Mouse (Mus musculus): ENCODE results near the gene Stx8. TPM values are rescaled to one million over a fixed set of nuclear protein-coding genes. Genes with fewer than 3 reads are reported as not detected.

Stx8 gene
- 50.6 and 58.1 TPM in 2 replicates for polyA plus RNA-seq (2015; fragmentation: Nextera tagmentation; extraction: Ambion mirVana)

GRCm38 (mm10) chr11:67965905-67966878, at the start of gene Stx8:
TSS of gene Stx8 (plus strand) at chr11:67966193.
- peaks cover 23% of the 10 kb centered on the region for H3K4me1 ChIP-seq
- peak within 1 kb of the TSS; percentile 97 for H3K4me2 ChIP-seq
- peak within 1 kb of the TSS; percentile 39; the same call in 1 of the 2 replicates for H3K27ac ChIP-seq (replicated peaks)
- WGBS = under 1% methylated on average over 28 of the region's 28 CpGs
- no peaks in the 10 kb centered on the region for H3K9me3 ChIP-seq
- ATAC-seq (ENCODE audit: extremely low read depth, insufficient number of reproducible peaks, low FRiP score, low TSS enrichment) = peak; percentile 51; the same call in 1 of the 2 replicates
- peak within 1 kb of the TSS; percentile 88 for H3K9ac ChIP-seq
- no peaks in the 10 kb centered on the region for H3K27me3 ChIP-seq (replicated peaks)
- H3K36me3 ChIP-seq = peaks cover 15% of the 10 kb centered on the region
- H3K4me3 ChIP-seq = peak within 1 kb of the TSS; percentile 77

DNA sequence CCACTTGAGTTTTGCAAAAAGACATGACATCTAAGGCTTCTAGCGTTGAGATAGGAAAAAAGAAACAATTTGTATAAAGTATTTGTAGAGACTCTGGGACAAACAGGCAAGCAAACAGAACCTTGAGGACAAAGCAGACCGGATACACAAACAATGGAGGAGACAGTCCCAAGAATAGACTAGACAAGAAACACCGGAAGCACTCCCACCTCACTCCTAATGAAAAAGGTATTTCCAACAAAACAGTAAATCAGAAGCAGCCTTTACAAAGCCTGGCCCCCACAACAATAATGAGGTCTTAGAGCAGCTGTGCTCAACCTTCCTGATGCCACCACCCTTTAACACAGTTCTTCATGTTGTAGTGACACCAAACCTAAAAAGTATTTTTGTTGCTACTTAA, 48.9 kb upstream of the Stx8 start:
- H3K27ac ChIP-seq (replicated peaks) = no peak overlapping the region
- H3K27me3 ChIP-seq (replicated peaks) = peaks cover 29% of the 10 kb centered on the region
- ATAC-seq (ENCODE audit: extremely low read depth, insufficient number of reproducible peaks, low FRiP score, low TSS enrichment) = no peak
- no peak overlapping the region for H3K4me2 ChIP-seq
- H3K9me3 ChIP-seq = no peaks in the 10 kb centered on the region
- H3K9ac ChIP-seq = no peak overlapping the region
- 66% methylated on average over 3 of the region's 3 CpGs for WGBS
- H3K4me1 ChIP-seq = peaks cover 8% of the 10 kb centered on the region
- no peaks in the 10 kb centered on the region for H3K36me3 ChIP-seq
- H3K4me3 ChIP-seq = no peak overlapping the region

DNA sequence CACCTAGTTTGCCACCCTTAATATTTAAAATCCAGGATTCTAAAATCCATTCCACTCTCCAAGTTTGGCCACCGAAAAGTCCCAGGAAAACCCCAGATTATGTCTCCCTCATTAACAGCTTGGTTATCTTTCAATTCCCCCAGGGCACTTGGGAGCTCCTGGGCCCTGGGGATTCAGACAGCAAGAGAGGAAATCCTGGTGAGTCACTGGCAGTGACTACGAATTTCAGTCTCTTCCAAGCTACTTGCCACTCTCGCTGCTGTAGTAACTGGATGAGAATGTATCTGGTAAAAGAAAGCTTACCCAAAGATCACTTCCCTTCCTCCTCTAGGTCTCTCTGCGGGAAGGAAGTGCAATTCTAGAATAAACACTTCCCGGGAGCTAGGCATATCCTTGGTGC, 46.4 kb upstream of the Stx8 start:
- no peak overlapping the region for H3K4me3 ChIP-seq
- ATAC-seq (ENCODE audit: extremely low read depth, insufficient number of reproducible peaks, low FRiP score, low TSS enrichment) = no peak
- H3K4me2 ChIP-seq = no peak overlapping the region
- H3K36me3 ChIP-seq = no peaks in the 10 kb centered on the region
- H3K4me1 ChIP-seq = peaks cover 11% of the 10 kb centered on the region
- 47% methylated on average over 5 of the region's 5 CpGs for WGBS
- no peaks in the 10 kb centered on the region for H3K9me3 ChIP-seq
- no peak overlapping the region for H3K9ac ChIP-seq
- H3K27me3 ChIP-seq (replicated peaks) = peaks cover 29% of the 10 kb centered on the region
- no peak overlapping the region for H3K27ac ChIP-seq (replicated peaks)

GRCm38 (mm10) chr11:67920226-67920960, 45.6 kb upstream of the Stx8 start:
- no peak overlapping the region for H3K9ac ChIP-seq
- peak overlapping the region; percentile 80 for H3K4me3 ChIP-seq
- peaks cover 27% of the 10 kb centered on the region for H3K27me3 ChIP-seq (replicated peaks)
- H3K36me3 ChIP-seq = no peaks in the 10 kb centered on the region
- no peak overlapping the region for H3K27ac ChIP-seq (replicated peaks)
- WGBS = 24% methylated on average over 9 of the region's 9 CpGs
- peak overlapping the region; percentile 99 for H3K4me2 ChIP-seq
- peaks cover 11% of the 10 kb centered on the region for H3K4me1 ChIP-seq
- no peaks in the 10 kb centered on the region for H3K9me3 ChIP-seq
- ATAC-seq (ENCODE audit: extremely low read depth, insufficient number of reproducible peaks, low FRiP score, low TSS enrichment) = no peak

GRCm38 (mm10) chr11:67921091-67921826, 44.7 kb upstream of the Stx8 start:
- H3K27ac ChIP-seq (replicated peaks) = 0 out of 2 replicates have a peak overlapping the region, but pooled peaks have one; percentile 5
- WGBS = 2% methylated on average over 47 of the region's 47 CpGs
- peaks cover 14% of the 10 kb centered on the region for H3K4me1 ChIP-seq
- H3K4me3 ChIP-seq = peak overlapping the region; percentile 80
- H3K9ac ChIP-seq = peak overlapping the region; percentile 82
- peaks cover 27% of the 10 kb centered on the region for H3K27me3 ChIP-seq (replicated peaks)
- H3K4me2 ChIP-seq = peak overlapping the region; percentile 99
- H3K9me3 ChIP-seq = no peaks in the 10 kb centered on the region
- no peaks in the 10 kb centered on the region for H3K36me3 ChIP-seq
- no peak for ATAC-seq (ENCODE audit: extremely low read depth, insufficient number of reproducible peaks, low FRiP score, low TSS enrichment)

- WGBS = 1% methylated on average over 68 of the region's 80 CpGs
- peak within 1 kb of the TSS; percentile 99 for H3K4me2 ChIP-seq
- H3K27me3 ChIP-seq (replicated peaks) = peaks cover 27% of the 10 kb centered on the region
- peak; percentile 38 for ATAC-seq (ENCODE audit: extremely low read depth, insufficient number of reproducible peaks, low FRiP score, low TSS enrichment)
- peak within 1 kb of the TSS; percentile 80 for H3K4me3 ChIP-seq
- H3K27ac ChIP-seq (replicated peaks) = peak within 1 kb of the TSS; percentile 57
- H3K36me3 ChIP-seq = no peaks in the 10 kb centered on the region
- peak within 1 kb of the TSS; percentile 82 for H3K9ac ChIP-seq
- H3K9me3 ChIP-seq = no peaks in the 10 kb centered on the region
- peaks cover 18% of the 10 kb centered on the region for H3K4me1 ChIP-seq
Observed at GRCm38 (mm10) chr11:67921827-67922754, 43.9 kb upstream of the Stx8 start, which contains the start of gene Usp43. TSS of gene Usp43 (minus strand) at chr11:67922153.

DNA sequence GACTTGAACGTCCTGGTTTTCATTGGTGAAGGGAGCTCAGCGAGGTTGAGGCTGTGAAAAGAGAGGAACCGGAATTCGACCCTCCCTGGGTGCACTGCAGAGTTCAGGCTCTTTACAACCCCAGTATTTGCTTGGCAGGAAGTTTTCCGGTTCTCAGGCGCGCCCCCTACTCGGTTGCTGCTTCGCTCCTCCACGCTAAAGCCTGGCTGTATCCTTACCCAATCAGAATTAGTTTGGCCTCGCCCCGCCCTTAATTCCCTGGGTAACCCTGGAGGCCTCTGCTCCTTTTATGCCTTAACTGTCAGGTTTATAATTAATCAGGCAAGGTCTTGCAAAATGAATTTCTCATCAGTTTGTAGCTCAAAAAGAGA, 43.3 kb upstream of the Stx8 start:
- WGBS = under 1% methylated on average over 12 of the region's 12 CpGs
- peaks cover 18% of the 10 kb centered on the region for H3K4me1 ChIP-seq
- H3K4me2 ChIP-seq = peak overlapping the region; percentile 99
- peak overlapping the region; percentile 57 for H3K27ac ChIP-seq (replicated peaks)
- ATAC-seq (ENCODE audit: extremely low read depth, insufficient number of reproducible peaks, low FRiP score, low TSS enrichment) = no peak
- H3K4me3 ChIP-seq = peak overlapping the region; percentile 80
- peak overlapping the region; percentile 82 for H3K9ac ChIP-seq
- H3K36me3 ChIP-seq = no peaks in the 10 kb centered on the region
- no peaks in the 10 kb centered on the region for H3K9me3 ChIP-seq
- H3K27me3 ChIP-seq (replicated peaks) = peaks cover 27% of the 10 kb centered on the region

GRCm38 (mm10) chr11:67923720-67924119, 42.3 kb upstream of the Stx8 start:
- Histone ChIP-seq H3K9me3 (no peaks in the 10 kb centered on the region), H3K27me3 (replicated peaks) (peaks cover 27% of the 10 kb centered on the region), H3K4me3 (no peak overlapping the region), H3K27ac (replicated peaks) (no peak overlapping the region), H3K4me2 (no peak overlapping the region), H3K4me1 (peaks cover 18% of the 10 kb centered on the region), H3K36me3 (no peaks in the 10 kb centered on the region), H3K9ac (no peak overlapping the region)
- 83% methylated on average over 5 of the region's 5 CpGs for WGBS
- ATAC-seq (ENCODE audit: extremely low read depth, insufficient number of reproducible peaks, low FRiP score, low TSS enrichment) = no peak

DNA sequence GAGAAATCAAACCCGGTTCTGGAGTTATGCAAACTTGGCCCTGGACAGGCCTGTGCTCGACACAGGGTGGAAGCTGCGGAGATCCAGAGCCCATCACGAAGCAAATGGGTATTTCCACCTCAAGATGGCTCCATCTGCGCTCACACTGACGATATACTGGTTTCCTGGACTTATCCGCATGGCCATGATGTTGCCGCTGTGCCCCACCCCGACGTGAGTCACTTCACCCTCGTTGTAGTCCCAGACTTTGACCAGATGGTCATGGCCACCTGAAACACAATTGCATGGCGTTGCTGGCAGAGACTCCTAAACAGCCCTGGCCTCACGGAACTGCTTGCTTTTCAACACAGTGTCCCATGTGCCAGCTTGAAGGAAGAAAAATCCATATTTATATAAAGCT, 41.0 kb upstream of the Stx8 start:
- 82% methylated on average over 13 of the region's 13 CpGs for WGBS
- peaks cover 20% of the 10 kb centered on the region for H3K27me3 ChIP-seq (replicated peaks)
- H3K36me3 ChIP-seq = no peaks in the 10 kb centered on the region
- no peak overlapping the region for H3K4me2 ChIP-seq
- H3K9ac ChIP-seq = no peak overlapping the region
- no peak overlapping the region for H3K4me3 ChIP-seq
- H3K27ac ChIP-seq (replicated peaks) = no peak overlapping the region
- ATAC-seq (ENCODE audit: extremely low read depth, insufficient number of reproducible peaks, low FRiP score, low TSS enrichment) = no peak
- peaks cover 18% of the 10 kb centered on the region for H3K4me1 ChIP-seq
- H3K9me3 ChIP-seq = no peaks in the 10 kb centered on the region
